Mouse (Mus musculus) CH12.LX (cell line): ENCODE measurements around the gene Irf3.
"Not testable (repeated sequence)": the region's sequence is repeated elsewhere in the genome, so short reads cannot be mapped to it uniquely, and the experiment has no call there.

Experiments used
- CTCF ChIP-seq, 2 experiments: IDR thresholded peaks in 1 of 2; conservative IDR thresholded peaks in 1 of 2; 2 replicates each; pipeline ENCODE4 v1.5.1; 2011 to 2012; ENCODE audit warnings: low read depth in 2 of 2, low read length in 2 of 2, improper control_type of control experiment in 1 of 2, inconsistent platforms in 1 of 2, mild to moderate bottlenecking in 1 of 2, moderate library complexity in 1 of 2
- E2F4 ChIP-seq: IDR thresholded peaks from 2 replicates; pipeline ENCODE4 v1.6.1; 2011; ENCODE audit warnings: low read depth, low read length, improper control_type of control experiment; ENCODE audit not compliant: insufficient replicate concordance
- EP300 ChIP-seq: IDR thresholded peaks from 2 replicates; pipeline ENCODE4 v1.6.1; 2011; ENCODE audit warnings: low read length, improper control_type of control experiment
- GABPA ChIP-seq: IDR thresholded peaks from 2 replicates; pipeline ENCODE4 v1.6.1; 2012; ENCODE audit warnings: low read depth, low read length, improper control_type of control experiment, inconsistent platforms; ENCODE audit not compliant: insufficient replicate concordance
- PAX5 ChIP-seq: IDR thresholded peaks from 2 replicates; pipeline ENCODE4 v1.6.1; 2012; ENCODE audit warnings: low read length, inconsistent platforms, mixed read lengths
- POLR2A ChIP-seq: IDR thresholded peaks from 2 replicates; pipeline ENCODE4 v1.6.1; 2011; ENCODE audit warnings: low read depth, mild to moderate bottlenecking, improper control_type of control experiment, low read length
- POLR2AphosphoS2 ChIP-seq: IDR thresholded peaks from 2 replicates; pipeline ENCODE4 v1.6.1; 2011; ENCODE audit warnings: low read depth, low read length, improper control_type of control experiment
- RAD21 ChIP-seq: IDR thresholded peaks from 2 replicates; pipeline ENCODE4 v1.6.1; 2011; ENCODE audit warnings: low read depth, mild to moderate bottlenecking, low read length, improper control_type of control experiment, moderate library complexity
- SIN3A ChIP-seq: IDR thresholded peaks from 2 replicates; pipeline ENCODE4 v1.6.1; 2012; ENCODE audit warnings: low read length, improper control_type of control experiment, inconsistent platforms
- USF2 ChIP-seq: conservative IDR thresholded peaks from 2 replicates; pipeline ENCODE4 v1.6.1; 2011; ENCODE audit warnings: low read depth, low read length, improper control_type of control experiment
- ZC3H11A ChIP-seq: IDR thresholded peaks from 2 replicates; pipeline ENCODE4 v1.6.1; 2012; ENCODE audit warnings: low read depth, mild to moderate bottlenecking, inconsistent platforms, low read length, improper control_type of control experiment
- ZKSCAN1 ChIP-seq: IDR thresholded peaks from 2 replicates; pipeline ENCODE4 v1.6.1; 2012; ENCODE audit warnings: low read depth, inconsistent platforms, low read length, improper control_type of control experiment, borderline replicate concordance
- ZMIZ1 ChIP-seq: IDR thresholded peaks from 2 replicates; pipeline ENCODE4 v1.6.1; 2012; ENCODE audit warnings: low read depth, mild to moderate bottlenecking, inconsistent platforms, low read length, improper control_type of control experiment
- ZNF384 ChIP-seq: IDR thresholded peaks from 2 replicates; pipeline ENCODE4 v1.6.1; 2012; ENCODE audit warnings: low read depth, low read length, improper control_type of control experiment, inconsistent platforms

DNA sequence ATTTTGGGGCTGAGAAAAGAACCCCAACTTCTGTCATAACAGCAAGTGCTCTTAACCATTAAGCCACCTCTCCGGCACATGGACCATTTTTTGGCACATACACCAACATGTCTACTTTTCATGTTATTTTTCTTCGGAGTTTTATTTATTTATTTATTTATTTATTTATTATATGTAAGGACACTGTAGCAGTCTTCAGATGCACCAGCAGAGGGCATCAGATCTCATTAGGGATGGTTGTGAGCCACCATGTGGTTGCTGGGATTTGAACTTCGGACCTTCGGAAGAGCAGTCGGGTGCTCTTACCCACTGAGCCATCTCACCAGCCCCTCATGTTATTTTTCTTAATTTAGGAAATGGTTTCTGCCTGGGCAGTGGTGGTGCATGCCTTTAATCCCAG is 26.3 kb downstream of the Irf3 start:
- not testable (repeated sequence) for TF ChIP-seq ZC3H11A; POLR2A; PAX5; E2F4; CTCF (conservative IDR thresholded peaks at IDR 0.05 in 1 of 2, IDR thresholded peaks at IDR 0.05 in 1 of 2; ENCODE audit: low read depth in 2 of 2, low read length in 2 of 2); USF2; POLR2AphosphoS2; EP300; RAD21; GABPA; ZMIZ1; SIN3A; ZNF384; ZKSCAN1
